Mouse (Mus musculus) ES-E14 (cell line): Measurements from ENCODE around the gene Rnf149.

Experiments
- CHD2 ChIP-seq: IDR thresholded peaks from 2 replicates; pipeline ENCODE4 v1.6.1; 2014; ENCODE audit warnings: mild to moderate bottlenecking, low read depth, low read length, inconsistent platforms
- HCFC1 ChIP-seq: IDR thresholded peaks from 2 replicates; pipeline ENCODE4 v1.6.1; 2012; ENCODE audit warnings: low read length, inconsistent platforms, borderline replicate concordance; ENCODE audit not compliant: insufficient read depth
- MAFK ChIP-seq: IDR thresholded peaks from 2 replicates; pipeline ENCODE4 v1.6.1; 2014; ENCODE audit warnings: mild to moderate bottlenecking, low read depth, low read length, inconsistent platforms; ENCODE audit not compliant: insufficient read depth
- ZC3H11A ChIP-seq: IDR thresholded peaks from 2 replicates; pipeline ENCODE4 v1.6.1; 2012; ENCODE audit warnings: low read depth, mild to moderate bottlenecking, inconsistent platforms, low read length, borderline replicate concordance
- ZNF384 ChIP-seq: IDR thresholded peaks from 2 replicates; pipeline ENCODE4 v1.6.1; 2012; ENCODE audit warnings: low read depth, low read length, inconsistent platforms

- TF ChIP-seq MAFK: no peak
- TF ChIP-seq CHD2: no peak
- TF ChIP-seq HCFC1: no peak
- TF ChIP-seq ZNF384: no peak
- TF ChIP-seq ZC3H11A: no peak
Observed at GRCm38 (mm10) chr1:39515303-39515991, 61.8 kb downstream of the Rnf149 start.
